Mouse (Mus musculus): ENCODE results near the gene Rfng.
"Not testable (repeated sequence)": the region's sequence is repeated elsewhere in the genome, so short reads cannot be mapped to it uniquely, and the experiment has no call there.

Rfng gene

GRCm38 (mm10) chr11:120784064-120784791, at the start of gene Rfng, which contains the start of gene Gps1:
Gene Rfng (minus strand): TSS chr11:120784207.
Gene Gps1 (plus strand): TSS chr11:120784272.
- peak; percentile 76 for DNase-seq

GRCm38 (mm10) chr11:120832962-120833361, 49.0 kb upstream of the Rfng start:
- DNase-seq = not testable (repeated sequence)

- DNase-seq = no peak
Observed at GRCm38 (mm10) chr11:120831659-120832440, 47.8 kb upstream of the Rfng start.

- DNase-seq = peak; percentile 4
Observed at GRCm38 (mm10) chr11:120830686-120831085, 46.7 kb upstream of the Rfng start.

GRCm38 (mm10) chr11:120829757-120830532, 45.9 kb upstream of the Rfng start:
- no peak for DNase-seq

- no peak for DNase-seq
Observed at GRCm38 (mm10) chr11:120828416-120828815, 44.4 kb upstream of the Rfng start.

GRCm38 (mm10) chr11:120826016-120826953, 42.3 kb upstream of the Rfng start:
- peak; percentile 14 for DNase-seq

GRCm38 (mm10) chr11:120825289-120825863, 41.4 kb upstream of the Rfng start:
- DNase-seq = peak; percentile 40

- DNase-seq = no peak
Observed at GRCm38 (mm10) chr11:120824787-120825288, 40.8 kb upstream of the Rfng start.

GRCm38 (mm10) chr11:120823956-120824786, 40.2 kb upstream of the Rfng start, which contains the start of gene Fasn:
Gene Fasn (minus strand): TSS chr11:120824547.
- peak; percentile 97 for DNase-seq

GRCm38 (mm10) chr11:120823551-120823947, 39.5 kb upstream of the Rfng start:
- no peak for DNase-seq

GRCm38 (mm10) chr11:120822831-120823550, 39.0 kb upstream of the Rfng start:
- DNase-seq = no peak

- peak; percentile 22 for DNase-seq
Observed at GRCm38 (mm10) chr11:120822321-120822720, 38.3 kb upstream of the Rfng start.

- peak; percentile 22 for DNase-seq
Observed at GRCm38 (mm10) chr11:120821076-120821922, 37.3 kb upstream of the Rfng start.

- peak; percentile 31 for DNase-seq
Observed at GRCm38 (mm10) chr11:120820546-120820945, 36.5 kb upstream of the Rfng start.

GRCm38 (mm10) chr11:120819556-120819955, 35.5 kb upstream of the Rfng start:
- DNase-seq = peak; percentile 46

GRCm38 (mm10) chr11:120818251-120818650, 34.2 kb upstream of the Rfng start:
- peak; percentile 4 for DNase-seq

- DNase-seq = peak; percentile 10
Observed at GRCm38 (mm10) chr11:120817358-120817757, 33.4 kb upstream of the Rfng start.

GRCm38 (mm10) chr11:120812068-120812467, 28.1 kb upstream of the Rfng start:
- no peak for DNase-seq

All from cerebellum, adult 11 months (tissue).